Mouse (Mus musculus) brain, adult 2 months (tissue): ENCODE results near the gene Cttnbp2nl.

ENCODE experiments used
- DNase-seq: peaks from one replicate; pipeline ENCODE4 v3.0.0; 2011; ENCODE audit warnings: low read depth, low spot score

Gene Cttnbp2nl

GRCm38 (mm10) chr3:105058627-105059513, 5.9 kb upstream of the Cttnbp2nl start:
- DNase-seq = peak; percentile 93

DNA sequence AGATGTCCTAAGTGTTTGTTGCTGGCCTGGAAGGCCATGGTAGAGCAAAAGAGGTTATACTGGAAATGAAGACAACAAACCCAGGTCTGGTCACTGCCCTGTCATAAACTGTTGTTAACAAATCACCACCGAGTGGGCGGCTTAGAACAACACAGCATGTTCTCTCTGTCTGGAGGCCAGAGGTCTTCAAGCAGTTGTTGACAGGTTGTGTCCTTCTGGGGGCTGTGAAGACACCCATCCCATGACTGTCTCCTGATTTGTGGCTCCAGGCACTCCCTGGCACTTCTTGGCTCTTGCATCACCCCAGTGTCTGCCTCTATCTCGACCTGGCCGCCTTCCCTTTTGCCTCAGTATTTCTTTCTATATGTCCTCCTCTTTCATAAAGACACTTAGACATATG, 2.7 kb upstream of the Cttnbp2nl start:
- DNase-seq = no peak

DNA sequence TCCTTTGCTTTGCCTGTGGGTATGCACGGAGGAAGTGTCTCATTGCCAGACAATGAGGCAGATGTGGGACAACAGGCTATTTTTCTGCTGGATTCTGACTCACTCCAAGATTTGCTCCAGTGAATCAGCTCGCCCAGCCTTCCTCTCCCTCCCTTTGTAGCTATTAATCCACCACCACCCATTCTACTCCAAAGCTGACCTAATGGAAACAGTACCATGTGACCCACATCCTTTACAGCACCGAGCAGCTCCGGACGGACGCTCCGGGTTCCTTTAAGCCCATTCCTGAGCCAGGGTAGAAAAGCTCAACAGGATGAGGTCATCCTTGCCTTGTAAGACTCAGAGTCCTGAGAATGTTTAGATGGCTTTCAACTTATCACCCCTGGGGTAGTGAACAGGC, 2.0 kb upstream of the Cttnbp2nl start:
- DNase-seq = peak; percentile 85

DNA sequence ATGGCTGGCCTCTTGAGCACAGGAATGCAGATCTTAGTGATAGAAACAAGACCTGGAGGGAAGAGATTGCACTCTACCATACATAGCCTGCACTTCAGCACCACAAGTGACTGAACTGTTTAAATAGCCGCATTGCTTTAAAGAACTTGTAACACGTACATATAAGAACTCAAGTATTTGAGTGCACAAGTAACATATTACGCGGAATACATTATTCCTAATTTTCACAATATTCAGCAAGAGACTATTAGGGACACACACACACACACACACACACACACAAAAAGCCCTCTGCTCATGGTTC, 704 bp upstream of the Cttnbp2nl start:
- DNase-seq = no peak

GRCm38 (mm10) chr3:105052171-105052936, 592 bp downstream of the Cttnbp2nl start:
- peak; percentile 24 for DNase-seq

DNA sequence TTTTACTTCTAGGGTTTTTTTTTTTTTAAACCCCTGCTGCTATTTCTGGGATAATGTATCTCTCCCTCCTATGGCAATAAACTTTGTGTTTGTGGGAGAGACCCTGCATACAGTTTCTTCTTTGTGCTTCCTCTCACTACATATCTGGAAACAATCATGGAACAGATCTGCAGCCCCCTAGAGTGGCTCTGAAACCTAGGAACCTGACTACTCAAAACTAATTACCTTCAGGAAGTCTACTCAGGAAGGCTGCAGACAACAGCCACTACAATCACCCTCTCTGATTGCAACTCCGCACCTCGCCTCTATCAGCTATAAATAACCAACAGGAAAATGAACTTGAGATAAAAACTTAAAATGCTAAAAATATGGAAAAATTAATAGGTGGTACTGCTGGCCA, 1.8 kb downstream of the Cttnbp2nl start:
- DNase-seq = no peak

DNA sequence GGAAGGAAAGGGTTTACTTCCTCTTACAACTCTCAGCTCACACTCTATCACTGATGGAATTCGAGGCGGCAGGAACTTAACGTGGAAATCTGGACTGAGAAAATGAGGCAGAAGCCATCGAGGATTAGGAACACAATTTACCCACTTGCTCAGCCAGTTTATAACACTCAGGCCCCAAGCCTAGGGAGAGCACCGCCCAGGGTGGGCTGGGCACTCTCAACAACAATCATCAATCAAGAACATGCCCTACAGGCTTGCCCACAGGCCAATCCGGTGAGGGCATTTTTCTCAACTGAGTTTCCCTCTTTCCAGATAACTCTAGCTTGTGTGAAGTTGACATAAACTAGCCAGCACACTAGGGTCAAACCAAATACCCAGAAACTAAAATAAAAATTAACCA, 3.1 kb downstream of the Cttnbp2nl start:
- DNase-seq = peak; percentile 21

DNA sequence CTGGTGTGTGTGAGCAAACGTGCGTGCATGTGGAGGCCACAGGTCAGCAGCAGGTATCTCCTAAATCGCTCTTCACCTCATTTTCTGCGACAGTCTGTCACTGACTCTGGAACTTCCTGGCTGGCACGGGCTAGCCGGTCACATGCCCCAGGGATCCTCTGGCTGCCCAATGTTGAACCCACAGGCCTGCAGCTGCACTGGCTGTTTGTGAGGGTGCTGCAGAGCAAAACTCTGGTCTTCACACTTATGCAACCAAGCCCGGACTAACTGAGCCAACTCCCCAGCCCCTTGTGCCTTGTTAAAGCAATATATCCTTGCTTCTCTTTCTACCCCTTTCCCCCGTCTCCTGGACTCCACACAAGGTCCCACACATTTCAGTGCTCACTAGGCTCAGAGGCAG, 5.3 kb downstream of the Cttnbp2nl start:
- DNase-seq = peak; percentile 77

GRCm38 (mm10) chr3:105046870-105047269, 6.1 kb downstream of the Cttnbp2nl start:
- peak; percentile 61 for DNase-seq

DNA sequence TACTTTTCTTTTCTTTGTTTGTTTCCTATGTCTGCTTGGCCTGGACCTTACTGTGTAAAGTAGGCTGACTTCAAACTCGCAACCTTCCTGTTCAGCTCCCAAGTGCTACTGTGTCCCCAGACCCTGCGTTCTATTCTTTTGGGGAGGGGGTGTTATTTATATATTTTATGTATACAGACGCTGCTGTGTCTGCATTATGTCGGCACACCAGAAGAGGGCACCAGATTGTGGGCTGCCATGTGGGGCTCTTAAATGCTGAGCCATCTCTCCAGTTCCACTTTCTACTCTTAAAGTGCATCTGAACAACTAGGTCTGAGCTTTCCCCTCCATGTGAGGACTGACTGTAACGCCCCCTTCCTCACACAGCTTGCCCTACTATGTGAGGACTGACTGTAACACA, 9.2 kb downstream of the Cttnbp2nl start:
- DNase-seq = no peak

- peak; percentile 61 for DNase-seq
Measured at GRCm38 (mm10) chr3:105040983-105041625, 11.8 kb downstream of the Cttnbp2nl start.

- no peak for DNase-seq
Measured at GRCm38 (mm10) chr3:105040002-105040401, 12.9 kb downstream of the Cttnbp2nl start.

DNA sequence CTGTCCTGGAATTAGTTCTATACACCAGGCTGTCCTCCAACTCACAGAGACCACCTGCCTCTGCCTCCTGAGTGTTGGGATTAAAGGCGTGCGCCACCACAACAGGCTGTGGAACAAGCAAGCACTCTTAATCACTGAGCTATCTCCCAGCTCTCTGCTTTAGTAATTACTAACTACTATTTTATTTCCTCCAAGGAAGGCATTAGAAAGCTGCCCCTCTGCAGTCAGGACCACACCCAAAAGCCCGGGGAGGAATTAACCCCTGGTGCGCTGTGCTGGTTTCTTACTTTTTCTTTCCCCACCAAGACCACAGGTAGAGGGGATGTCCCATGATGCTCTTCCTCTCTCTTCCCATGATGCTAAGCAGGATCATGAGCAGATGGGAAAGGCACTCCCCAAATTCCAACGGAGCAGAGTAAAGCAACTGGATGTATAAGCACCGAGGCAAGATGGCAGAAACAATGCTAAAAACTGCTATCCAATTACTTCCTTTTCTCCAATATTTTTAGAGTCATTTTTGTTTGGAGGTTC, 15.6 kb downstream of the Cttnbp2nl start:
- no peak for DNase-seq

GRCm38 (mm10) chr3:105036281-105036847, 16.6 kb downstream of the Cttnbp2nl start:
- DNase-seq = peak; percentile 55

GRCm38 (mm10) chr3:105023371-105024005, 29.5 kb downstream of the Cttnbp2nl start:
- DNase-seq = peak; percentile 38

DNA sequence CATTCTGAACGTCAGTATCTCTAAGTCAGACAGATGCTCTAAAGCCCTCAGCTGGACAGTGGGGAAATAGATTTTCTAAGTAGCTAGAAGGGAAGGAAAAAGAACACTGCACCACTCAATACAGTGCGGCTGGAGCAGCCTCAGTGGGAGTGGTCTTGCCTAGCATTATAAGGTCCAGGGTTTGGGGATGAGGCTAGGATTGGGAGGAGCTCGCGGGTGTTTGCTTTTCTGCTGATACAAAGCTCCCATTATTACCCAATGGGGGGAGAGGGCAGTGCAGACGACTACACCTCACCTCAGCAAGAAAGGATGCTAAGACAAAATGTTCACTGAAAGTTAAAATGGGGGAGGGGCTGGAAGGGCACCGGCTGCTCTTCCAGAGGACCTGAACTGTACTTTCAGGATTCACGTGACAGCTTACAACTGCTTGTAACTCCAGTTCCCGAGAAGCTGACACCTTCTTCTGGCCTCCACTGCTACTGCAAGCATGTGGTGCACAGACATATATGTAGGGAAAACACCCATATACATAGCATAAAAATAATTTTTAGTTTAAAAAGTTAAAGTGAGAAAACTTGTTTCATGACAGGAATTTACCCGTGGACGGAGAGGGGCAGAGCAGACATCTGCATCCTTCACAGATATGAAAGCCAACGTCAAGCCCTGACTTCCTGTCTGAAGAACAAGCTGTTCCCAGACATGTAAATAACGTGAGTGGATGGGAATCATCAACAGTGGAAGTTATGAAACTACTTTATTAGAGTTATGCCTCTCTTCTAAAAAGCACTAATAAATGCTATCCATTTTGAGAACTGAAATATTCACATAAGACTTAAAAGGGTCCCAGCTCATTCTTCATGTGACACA, 32.9 kb downstream of the Cttnbp2nl start:
- DNase-seq = peak; percentile 19

DNA sequence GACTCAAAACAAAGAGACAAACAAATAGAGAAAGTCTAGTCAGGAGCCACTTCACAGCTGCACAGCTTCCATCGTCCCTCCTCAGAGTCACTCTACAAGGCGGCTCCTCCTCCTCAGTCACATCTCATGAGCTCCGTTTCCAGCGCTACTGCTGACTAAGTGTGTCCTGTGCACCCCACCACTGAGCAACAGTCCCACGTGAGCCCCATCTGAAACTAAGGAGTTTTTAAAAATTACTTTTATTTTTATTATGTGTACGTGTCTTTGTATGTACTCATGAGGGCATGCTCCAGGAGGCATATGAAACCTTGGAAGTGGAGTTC, 34.2 kb downstream of the Cttnbp2nl start:
- DNase-seq = peak; percentile 20

GRCm38 (mm10) chr3:105018085-105018782, 34.7 kb downstream of the Cttnbp2nl start:
- DNase-seq = no peak

DNA sequence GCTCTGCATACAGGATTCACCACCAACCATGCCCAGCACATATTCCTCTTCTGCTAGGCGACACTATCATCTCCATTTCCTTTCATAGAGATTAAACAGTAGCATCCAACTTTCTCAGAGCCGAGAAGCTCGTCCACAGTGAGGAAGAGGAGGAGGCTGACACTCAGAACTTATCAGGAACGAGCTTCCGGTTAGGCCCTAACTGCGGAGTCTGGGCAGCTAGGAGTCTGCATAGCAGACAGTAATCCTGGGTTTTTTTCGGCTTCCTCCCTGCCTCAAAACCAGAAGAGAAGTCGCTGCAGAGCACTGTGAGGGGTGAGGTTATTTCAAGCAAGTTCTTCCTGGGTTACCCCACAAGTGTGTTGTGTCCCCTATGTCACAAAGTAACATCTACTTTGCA, 35.6 kb downstream of the Cttnbp2nl start:
- no peak for DNase-seq

DNA sequence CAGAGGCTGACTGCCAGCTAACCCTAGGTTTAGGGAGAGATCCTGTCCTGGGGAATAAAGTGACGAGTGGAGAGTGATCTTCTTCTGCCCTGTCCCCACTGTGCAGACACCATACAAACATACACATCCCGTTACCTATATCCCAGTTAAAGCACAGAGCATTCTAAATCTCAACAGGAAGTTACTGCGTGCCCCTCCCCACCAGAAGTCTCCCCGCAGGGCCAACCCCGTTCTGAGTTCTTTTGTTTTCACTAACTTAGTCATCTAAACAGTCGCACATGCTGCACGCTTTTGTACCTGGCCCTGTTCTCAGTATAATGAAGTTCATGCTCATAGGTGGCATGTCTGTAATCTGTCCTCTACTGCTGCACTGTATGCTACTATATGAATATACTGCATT, 36.7 kb downstream of the Cttnbp2nl start:
- DNase-seq = no peak
